Mouse (Mus musculus): ENCODE results near the gene Srrm4.

Gene Srrm4

GRCm38 (mm10) chr5:116406507-116406906, 185.1 kb downstream of the Srrm4 start:
- no peak for DNase-seq (ENCODE audit: low spot score in 2 of 2)

DNA sequence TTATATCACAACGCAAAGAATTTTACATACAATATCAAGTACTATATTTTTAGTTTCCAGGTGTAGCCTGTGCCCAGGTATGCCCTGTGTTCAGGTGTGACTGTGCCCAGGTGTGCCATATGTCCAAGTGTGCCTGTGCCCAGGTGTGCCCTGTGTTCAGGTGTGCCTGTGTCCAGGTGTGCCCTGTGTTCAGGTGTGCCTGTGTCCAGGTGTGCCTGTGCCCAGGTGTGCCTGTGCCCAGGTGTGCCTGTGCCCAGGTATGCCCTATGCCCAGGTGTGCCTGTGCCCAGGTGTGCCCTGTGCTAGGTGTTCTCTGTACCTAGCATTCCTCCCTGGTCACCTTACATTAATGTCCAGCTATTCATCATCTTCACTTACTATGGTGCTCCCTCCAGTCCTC, 185.7 kb downstream of the Srrm4 start:
- DNase-seq (ENCODE audit: low spot score in 2 of 2) = no peak

DNA sequence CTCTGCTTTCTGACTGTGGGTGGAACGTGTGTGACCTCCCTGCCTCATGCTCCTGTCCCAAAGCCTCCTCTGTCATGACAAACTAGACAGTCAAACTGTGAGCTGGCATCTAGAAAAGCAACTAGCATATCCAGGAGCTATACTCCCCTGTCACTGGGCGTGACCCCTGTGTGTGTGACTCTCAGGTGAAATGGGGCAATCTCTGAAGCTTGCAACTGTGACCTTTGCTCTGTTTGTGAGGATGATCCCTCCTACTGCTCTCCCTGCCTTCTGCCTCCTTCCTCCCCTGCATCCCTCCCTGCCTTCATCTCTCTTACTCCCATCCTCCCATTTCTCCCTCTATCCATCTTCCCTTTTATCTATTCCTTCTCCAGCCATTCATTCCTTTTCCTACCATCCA, 187.6 kb downstream of the Srrm4 start:
- no peak for DNase-seq (ENCODE audit: low spot score in 2 of 2)

DNA sequence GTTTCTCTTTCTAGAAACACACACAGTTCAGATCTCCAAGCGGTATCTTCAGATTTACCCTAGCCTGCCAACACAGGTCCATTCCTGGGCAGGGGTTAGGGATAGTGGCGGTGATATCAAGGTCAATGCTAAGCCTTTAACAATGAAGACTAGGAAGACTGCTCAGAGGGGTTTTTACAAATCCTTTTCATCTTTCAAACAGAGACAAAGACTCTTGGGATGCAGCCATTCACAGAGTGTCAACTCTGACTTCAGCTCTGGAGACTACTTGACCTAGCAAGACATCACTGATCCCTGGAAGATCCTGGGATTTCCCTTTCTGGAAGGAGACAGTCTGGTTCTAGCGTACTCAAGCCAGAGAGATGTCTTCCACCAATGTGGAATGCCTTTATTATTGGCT, 190.8 kb downstream of the Srrm4 start:
- no peak for DNase-seq (ENCODE audit: low spot score in 2 of 2)

- no peak for DNase-seq (ENCODE audit: low spot score in 2 of 2)
Observed at GRCm38 (mm10) chr5:116400042-116400730, 191.4 kb downstream of the Srrm4 start.

GRCm38 (mm10) chr5:116396104-116396503, 195.5 kb downstream of the Srrm4 start:
- no peak for DNase-seq (ENCODE audit: low spot score in 2 of 2)

GRCm38 (mm10) chr5:116392603-116393002, 199.0 kb downstream of the Srrm4 start:
- DNase-seq (ENCODE audit: low spot score in 2 of 2) = no peak

- DNase-seq (ENCODE audit: low spot score in 2 of 2) = no peak
Observed at GRCm38 (mm10) chr5:116389856-116390542, 201.6 kb downstream of the Srrm4 start.

DNA sequence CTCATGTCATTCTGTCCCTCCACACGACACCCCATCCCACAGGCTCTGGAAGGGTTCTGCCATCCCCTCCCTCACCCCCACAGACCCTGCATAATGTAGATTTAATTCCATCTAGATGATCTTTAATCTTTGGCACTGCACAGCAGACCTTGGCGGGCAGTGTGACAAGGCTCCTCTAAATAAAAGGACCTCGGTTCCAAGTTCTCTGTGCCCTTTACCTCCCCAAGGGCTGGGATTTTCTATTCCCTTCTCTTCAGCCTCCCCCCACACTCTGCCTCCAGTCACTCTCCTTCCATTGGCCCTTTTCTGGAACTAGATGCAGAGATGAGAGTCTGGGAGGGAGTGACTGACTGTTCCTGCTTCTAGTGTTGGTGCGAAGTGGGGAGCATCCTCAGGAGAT, 202.3 kb downstream of the Srrm4 start:
- no peak for DNase-seq (ENCODE audit: low spot score in 2 of 2)

All from natural killer cell, adult 2 months (primary cell).